Comparison of ENCODE assay signal across 11 mouse cellular contexts in the genomic region with DNA sequence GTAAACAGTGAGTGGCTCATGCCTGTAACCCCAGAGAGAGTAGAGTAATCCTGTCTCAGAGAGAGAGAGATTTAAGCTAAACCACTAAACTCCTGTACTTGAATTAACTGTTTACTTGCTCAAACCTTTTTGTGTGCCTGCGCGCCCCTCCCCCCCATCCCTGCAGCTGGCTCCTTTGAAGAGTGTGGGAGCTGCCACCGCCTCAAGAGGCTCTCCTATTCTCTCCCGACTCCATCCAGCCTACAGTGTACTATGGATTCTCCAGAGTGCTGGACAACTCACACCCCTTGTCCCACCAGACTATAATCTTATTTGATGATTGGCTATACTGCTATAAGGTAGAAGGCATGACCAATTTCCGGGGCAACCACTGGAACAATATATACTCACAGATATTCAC.
"Had no signal": no experiment of that assay in that cellular context is flagged by ENCODE, and none has a peak within 500 bp of the region (broad histone marks: within the 10 kb centered on the region; RNA-seq: fewer than 3 reads in every experiment).

No protein-coding gene starts in this region.

- H3K4me3 ChIP-seq: kidney, embryonic 15.5 days; limb, embryonic 13.5 days; myocyte; neural tube, embryonic 15.5 days had no signal

- H3K9me3 ChIP-seq: kidney, embryonic 15.5 days; limb, embryonic 13.5 days; neural tube, embryonic 15.5 days had no signal

- DNase-seq: kidney, postnatal 14 days; left cerebral cortex, postnatal 4 days; lung, adult 18-20 months; right cerebral cortex, postnatal 4 days; spleen, adult 18-20 months; thymus, postnatal 36 days had no signal

- H3K27ac ChIP-seq: kidney, embryonic 15.5 days; limb, embryonic 13.5 days; liver, embryonic 14.5 days; neural tube, embryonic 15.5 days had no signal

- H3K27me3 ChIP-seq: kidney, embryonic 15.5 days; limb, embryonic 13.5 days; neural tube, embryonic 15.5 days had no signal

- H3K9ac ChIP-seq: kidney, embryonic 15.5 days; limb, embryonic 13.5 days; liver, embryonic 14.5 days; neural tube, embryonic 15.5 days had no signal

- H3K4me2 ChIP-seq: kidney, embryonic 15.5 days; limb, embryonic 13.5 days; neural tube, embryonic 15.5 days had no signal
